Mouse (Mus musculus) gastrocnemius, adult 18-20 months (tissue): ENCODE data around the gene Ms4a7. TPM values are rescaled to one million over a fixed set of nuclear protein-coding genes. Genes with fewer than 3 reads are reported as not detected.

Experiments used
- total RNA-seq, 2 experiments: library from RNA; stranded (reverse); gene quantifications; 2 replicates each; pipeline ENCODE4 v1.2.3; 2021

Ms4a7 gene
- total RNA-seq, 2 experiments from 2014 or later, result 0.32 to 0.76 TPM

Other genes with a start within 250 kb of the Ms4a7 start
- not detected for gene 1700017D01Rik, start 205.3 kb downstream of the Ms4a7 start, total RNA-seq
- not detected for gene 1700025F22Rik, start 170.8 kb downstream of the Ms4a7 start, total RNA-seq
- gene Ms4a13, start 139.4 kb downstream of the Ms4a7 start, total RNA-seq, result not detected
- gene Ms4a12, start 103.7 kb downstream of the Ms4a7 start, total RNA-seq, result not detected
- under 1 TPM in 1 of 2 experiments, not detected in 1; 0.09 TPM for gene Ms4a1, start 69.9 kb downstream of the Ms4a7 start, total RNA-seq
- not detected for gene Ms4a5, start 52.3 kb downstream of the Ms4a7 start, total RNA-seq
- gene Ms4a14, start 21.7 kb downstream of the Ms4a7 start, total RNA-seq, result under 1 TPM in 1 of 2 experiments, not detected in 1; 0.05 TPM
- 1 to 10 TPM; 1.9 TPM for gene Ms4a4a, start 39.4 kb upstream of the Ms4a7 start, total RNA-seq
- gene Ms4a4c, start 68.6 kb upstream of the Ms4a7 start, total RNA-seq, result not detected
- not detected for gene Ms4a4b, start 107.4 kb upstream of the Ms4a7 start, total RNA-seq
- gene Ms4a6c, start 133.2 kb upstream of the Ms4a7 start, total RNA-seq, result 1 to 10 TPM; 1.7 to 2.2 TPM
- gene Gm8369, start 149.8 kb upstream of the Ms4a7 start, total RNA-seq, result not detected
- 1 to 10 TPM; 1.7 to 3.0 TPM for gene Ms4a6b, start 180.4 kb upstream of the Ms4a7 start, total RNA-seq
- gene Ms4a4d, start 200.7 kb upstream of the Ms4a7 start, total RNA-seq, result 1 to 10 TPM; 2.5 to 3.6 TPM